Mouse (Mus musculus): ENCODE measurements around the gene Bicdl1.

GRCm38 (mm10) chr5:115716426-115716825 is 15.0 kb downstream of the Bicdl1 start:
- TF ChIP-seq CTCF (IDR thresholded peaks at IDR 0.05; ENCODE audit: borderline replicate concordance, insufficient read depth, low read depth, low read length) (no peak), POLR2A (IDR thresholded peaks at IDR 0.05; ENCODE audit: borderline replicate concordance, insufficient read depth, low read length) (no peak)
